Comparison of ENCODE assay signal across 7 mouse cellular contexts in the genomic region with DNA sequence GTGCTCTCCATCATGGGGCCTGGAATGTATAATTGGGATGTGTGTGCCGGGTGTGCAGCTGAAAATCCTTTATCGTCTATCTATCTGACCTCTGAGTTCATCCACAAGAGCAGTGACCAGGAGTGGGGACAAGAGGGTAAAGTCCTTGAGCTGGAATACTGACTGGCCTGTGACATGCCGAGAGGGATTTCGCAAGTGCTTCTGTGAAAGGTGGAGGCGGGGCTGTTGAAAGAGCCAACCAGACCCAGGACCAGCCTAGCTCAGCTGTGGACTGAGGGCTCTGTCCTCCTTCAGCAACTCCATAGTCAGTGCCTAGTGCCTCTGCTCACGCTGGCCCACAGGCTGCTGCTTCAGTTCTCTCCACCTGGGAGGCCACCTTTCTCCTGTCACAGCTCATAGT. TPM values are rescaled to one million over a fixed set of nuclear protein-coding genes. Genes with fewer than 3 reads are reported as not detected.
DNase-seq lines count a peak whose midpoint lies in the region; ATAC-seq and TF ChIP-seq lines count a peak whose summit lies in the region.

No protein-coding gene starts in this region.

- H3K27ac ChIP-seq in heart, embryonic 10.5 days: peak overlapping the region; percentile 50

- ATAC-seq in megakaryocyte progenitor cell, adult 5-6 weeks (replicated peaks; ENCODE audit: poor library complexity): peak; percentile 13; the same call in 1 of the 2 replicates

- peaks cover 46% of the 10 kb centered on the region for H3K4me1 ChIP-seq in heart, embryonic 10.5 days

- TF ChIP-seq CTCF in C2C12 (IDR thresholded peaks at IDR 0.05; ENCODE audit: control insufficient read depth, insufficient read depth, insufficient read length): no peak

- H3K36me3 ChIP-seq in C2C12 (ENCODE audit: control insufficient read depth, insufficient read depth): peaks cover 58% of the 10 kb centered on the region
- H3K36me3 ChIP-seq in heart, embryonic 10.5 days: peaks cover 39% of the 10 kb centered on the region

- H3ac ChIP-seq in C2C12 (ENCODE audit: control insufficient read depth, insufficient read length, low read depth): no peak overlapping the region

- no peaks in the 10 kb centered on the region for H3K9me3 ChIP-seq in heart, embryonic 10.5 days

- peaks cover 75% of the 10 kb centered on the region for H3K79me2 ChIP-seq in C2C12 (ENCODE audit: control insufficient read depth, insufficient read depth)

- peak; percentile 37 for DNase-seq in ES-CJ7 (ENCODE audit: low read depth, low spot score)
- no peak for DNase-seq in heart, embryonic 10.5 days (ENCODE audit: low spot score)
- peak; percentile 85 to 94 for DNase-seq in kidney, postnatal 25 days
- DNase-seq in cerebellum, adult 18-20 months: no peak
- DNase-seq in right cerebral cortex, adult 18-20 months: no peak

- no peak overlapping the region for H3K4me3 ChIP-seq in C2C12 (ENCODE audit: insufficient read depth, poor library complexity, severe bottlenecking)
- H3K4me3 ChIP-seq in heart, embryonic 10.5 days: peak overlapping the region; percentile 13; the same call in 1 of the 2 replicates

- WGBS in heart, embryonic 10.5 days: 19% methylated on average over 6 of the region's 6 CpGs

- H3K27me3 ChIP-seq in C2C12 (ENCODE audit: control insufficient read depth, insufficient read depth, insufficient read length): no peaks in the 10 kb centered on the region
- H3K27me3 ChIP-seq in heart, embryonic 10.5 days (ENCODE audit: insufficient read depth, poor library complexity, severe bottlenecking): no peaks in the 10 kb centered on the region

- peaks cover 47% of the 10 kb centered on the region for H3K79me3 ChIP-seq in C2C12 (ENCODE audit: low read depth)

TF ChIP-seq in C2C12, 6 proteins besides CTCF, POLR2A, EP300 and RAD21:
- TF ChIP-seq MYOD1 (IDR thresholded peaks at IDR 0.05; ENCODE audit: control insufficient read depth, insufficient read length, low read depth) (no peak), CEBPB (IDR thresholded peaks at IDR 0.05; ENCODE audit: low read depth) (peak; percentile 81)

RNA-seq across cellular contexts. Expression of gene Cers2, which starts 4.0 kb away (rescaled TPM):
- 146 TPM for polyA plus RNA-seq in C2C12 (2012; fragmentation: generic; extraction: Trizol)
- 147 TPM in 2 replicates for polyA plus RNA-seq in heart, embryonic 10.5 days (2016; fragmentation: Nextera tagmentation; extraction: Ambion mirVana)
- total RNA-seq in megakaryocyte progenitor cell, adult 5-6 weeks (2015): 193 and 203 TPM in 2 replicates
- 91.3 and 98.4 TPM in 2 replicates for total RNA-seq in megakaryocyte progenitor cell, adult 5-6 weeks (2017)

RNA-seq across cellular contexts. Expression of gene Anxa9, which starts 11.6 kb away (rescaled TPM):
- 1.6 TPM for polyA plus RNA-seq in C2C12 (2012; fragmentation: generic; extraction: Trizol)
- 1.6 and 2.5 TPM in 2 replicates for polyA plus RNA-seq in heart, embryonic 10.5 days (2016; fragmentation: Nextera tagmentation; extraction: Ambion mirVana)
- 11.2 and 15.9 TPM in 2 replicates for total RNA-seq in megakaryocyte progenitor cell, adult 5-6 weeks (2015)
- 5.5 and 7.0 TPM in 2 replicates for total RNA-seq in megakaryocyte progenitor cell, adult 5-6 weeks (2017)

RNA-seq across cellular contexts. Expression of gene Prune1, which starts 36.7 kb away (rescaled TPM):
- 16.1 TPM for polyA plus RNA-seq in C2C12 (2012; fragmentation: generic; extraction: Trizol)
- 30.7 and 31.1 TPM in 2 replicates for polyA plus RNA-seq in heart, embryonic 10.5 days (2016; fragmentation: Nextera tagmentation; extraction: Ambion mirVana)
- 14.8 and 15.2 TPM in 2 replicates for total RNA-seq in megakaryocyte progenitor cell, adult 5-6 weeks (2015)
- 7.8 and 11.8 TPM in 2 replicates for total RNA-seq in megakaryocyte progenitor cell, adult 5-6 weeks (2017)

RNA-seq across cellular contexts. Expression of gene Mindy1, which starts 37.4 kb away (rescaled TPM):
- 43.6 TPM for polyA plus RNA-seq in C2C12 (2012; fragmentation: generic; extraction: Trizol)
- 26.2 and 27.0 TPM in 2 replicates for polyA plus RNA-seq in heart, embryonic 10.5 days (2016; fragmentation: Nextera tagmentation; extraction: Ambion mirVana)
- total RNA-seq in megakaryocyte progenitor cell, adult 5-6 weeks (2015): 30.9 and 33.2 TPM in 2 replicates
- 22.7 and 23.6 TPM in 2 replicates for total RNA-seq in megakaryocyte progenitor cell, adult 5-6 weeks (2017)

RNA-seq across cellular contexts. Expression of gene Setdb1, which starts 38.5 kb away (rescaled TPM):
- polyA plus RNA-seq in C2C12 (2012; fragmentation: generic; extraction: Trizol): 15.6 TPM
- 33.0 and 42.8 TPM in 2 replicates for polyA plus RNA-seq in heart, embryonic 10.5 days (2016; fragmentation: Nextera tagmentation; extraction: Ambion mirVana)
- 37.0 and 37.8 TPM in 2 replicates for total RNA-seq in megakaryocyte progenitor cell, adult 5-6 weeks (2015)
- 31.5 and 34.7 TPM in 2 replicates for total RNA-seq in megakaryocyte progenitor cell, adult 5-6 weeks (2017)

Comparison
In these comparisons a context has a peak if more than half of its experiments do, and no peak if none do; other contexts are left out.
1. DNase-seq: peak in ES-CJ7 (single experiment) and kidney, postnatal 25 days (2 of 2); none in heart, embryonic 10.5 days (single experiment), cerebellum, adult 18-20 months (0 of 2) and right cerebral cortex, adult 18-20 months (single experiment).